Comparison of ENCODE assay signal across 20 mouse cellular contexts in the genomic region with DNA sequence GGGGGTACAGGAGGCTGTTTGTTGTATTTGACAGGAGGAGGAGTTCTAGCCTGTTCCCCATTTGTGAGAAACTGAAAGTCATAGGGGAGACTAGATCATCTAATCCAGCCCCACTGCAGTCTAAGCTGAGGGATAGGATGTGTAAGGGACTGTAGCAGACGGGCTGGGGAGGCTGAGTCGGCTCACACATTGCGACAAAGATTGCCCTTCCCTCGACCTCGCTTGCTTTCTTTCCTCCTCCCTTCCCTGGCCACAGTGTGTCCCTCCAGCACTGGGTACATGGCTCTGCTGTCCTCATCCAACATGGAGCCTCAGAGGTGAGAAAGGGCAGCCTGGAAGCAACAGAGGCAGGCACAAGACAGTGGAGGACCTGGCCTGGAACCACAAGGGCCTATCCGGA. TPM values are rescaled to one million over a fixed set of nuclear protein-coding genes. Genes with fewer than 3 reads are reported as not detected.
"Had no signal": no experiment of that assay in that cellular context is flagged by ENCODE, and none has a peak within 500 bp of the region (broad histone marks: within the 10 kb centered on the region; RNA-seq: fewer than 3 reads in every experiment).

No protein-coding gene starts in this region.

- H3K27me3 ChIP-seq: neural tube, embryonic 12.5 days; neural tube, embryonic 15.5 days; stomach, embryonic 15.5 days had no signal

- H3K27ac ChIP-seq: kidney, postnatal 0 days; layer of hippocampus, adult 2 months; macrophage; neural tube, embryonic 12.5 days; neural tube, embryonic 15.5 days; stomach, embryonic 15.5 days had no signal

- DNase-seq: kidney, adult 2 months; layer of hippocampus, adult 9-11 months; lung, embryonic 14.5 days; midbrain, embryonic 14.5 days; right cerebral cortex, postnatal 25 days; spleen, adult 18-20 months; thymus, postnatal 25 days had no signal

- H3K9ac ChIP-seq: lung, embryonic 14.5 days; neural tube, embryonic 12.5 days; neural tube, embryonic 15.5 days; stomach, embryonic 15.5 days had no signal

- H3K9me3 ChIP-seq: neural tube, embryonic 12.5 days; neural tube, embryonic 15.5 days; stomach, embryonic 15.5 days had no signal

- ATAC-seq: intestine, postnatal 0 days; lung, postnatal 0 days had no signal

- H3K4me3 ChIP-seq: layer of hippocampus, adult 2 months; neural tube, embryonic 12.5 days; neural tube, embryonic 15.5 days; stomach, embryonic 15.5 days had no signal

- H3K4me2 ChIP-seq: lung, embryonic 14.5 days; midbrain, embryonic 11.5 days; neural tube, embryonic 12.5 days; neural tube, embryonic 15.5 days; stomach, embryonic 15.5 days had no signal

RNA-seq across cellular contexts. Expression of gene Serpinf2, which starts 25.7 kb away (rescaled TPM):
- total RNA-seq: left cerebral cortex, postnatal 25 days; megakaryocyte-erythroid progenitor cell, adult 5-6 weeks; midbrain, postnatal 0 days had no signal
- polyA plus RNA-seq: macrophage; midbrain, embryonic 11.5 days; midbrain, embryonic 14.5 days; midbrain, postnatal 0 days; thymus, postnatal 0 days had no signal
